Mouse (Mus musculus): Measurements from ENCODE around the gene Kalrn. TPM values are rescaled to one million over a fixed set of nuclear protein-coding genes. Genes with fewer than 3 reads are reported as not detected.
A peak's percentile ranks its signal among the peaks of the same experiment; 100 is the strongest.

Gene Kalrn
- total RNA-seq, 2 experiments from 2014 or later, result 16.3 to 17.8 TPM

GRCm38 (mm10) chr16:34184721-34185120 lies 388.6 kb downstream of the Kalrn start:
- DNase-seq, result peak; percentile 42

- DNase-seq, result no peak
Observed at GRCm38 (mm10) chr16:34183186-34183585, 390.1 kb downstream of the Kalrn start.

- no peak for DNase-seq
Observed at GRCm38 (mm10) chr16:34175625-34176024, 397.7 kb downstream of the Kalrn start.

- no peak for DNase-seq
Observed at GRCm38 (mm10) chr16:34172572-34173181, 400.7 kb downstream of the Kalrn start.

- DNase-seq, result no peak
Observed at GRCm38 (mm10) chr16:34167042-34167441, 406.3 kb downstream of the Kalrn start.

- peak; percentile 79 for DNase-seq
Observed at GRCm38 (mm10) chr16:34163086-34163485, 410.2 kb downstream of the Kalrn start.

GRCm38 (mm10) chr16:34159576-34159975 lies 413.8 kb downstream of the Kalrn start:
- DNase-seq, result peak; percentile 44

GRCm38 (mm10) chr16:34157386-34158135 lies 415.8 kb downstream of the Kalrn start:
- peak; percentile 56 for DNase-seq

GRCm38 (mm10) chr16:34155696-34156095 lies 417.6 kb downstream of the Kalrn start:
- DNase-seq, result no peak

GRCm38 (mm10) chr16:34154903-34155302 lies 418.4 kb downstream of the Kalrn start:
- DNase-seq, result no peak

GRCm38 (mm10) chr16:34151528-34152071 lies 421.7 kb downstream of the Kalrn start:
- no peak for DNase-seq

GRCm38 (mm10) chr16:34141670-34142069 lies 431.7 kb downstream of the Kalrn start:
- no peak for DNase-seq

GRCm38 (mm10) chr16:34135074-34135473 lies 438.3 kb downstream of the Kalrn start:
- DNase-seq, result no peak

- no peak for DNase-seq
Observed at GRCm38 (mm10) chr16:34134628-34135027, 438.7 kb downstream of the Kalrn start.

- DNase-seq, result peak; percentile 83
Observed at GRCm38 (mm10) chr16:34125595-34125994, 447.7 kb downstream of the Kalrn start.

GRCm38 (mm10) chr16:34122486-34122885 lies 450.8 kb downstream of the Kalrn start:
- DNase-seq, result no peak

- DNase-seq, result no peak
Observed at GRCm38 (mm10) chr16:34121288-34121687, 452.0 kb downstream of the Kalrn start.

GRCm38 (mm10) chr16:34120801-34121201 lies 452.5 kb downstream of the Kalrn start:
- no peak for DNase-seq

GRCm38 (mm10) chr16:34119844-34120243 lies 453.5 kb downstream of the Kalrn start:
- no peak for DNase-seq

- peak; percentile 33 for DNase-seq
Observed at GRCm38 (mm10) chr16:34119370-34119769, 454.0 kb downstream of the Kalrn start.

GRCm38 (mm10) chr16:34114665-34115064 lies 458.7 kb downstream of the Kalrn start:
- DNase-seq, result peak; percentile 78

GRCm38 (mm10) chr16:34113150-34113549 lies 460.2 kb downstream of the Kalrn start:
- DNase-seq, result no peak

- no peak for DNase-seq
Observed at GRCm38 (mm10) chr16:34112490-34112889, 460.8 kb downstream of the Kalrn start.

All from adrenal gland, postnatal 10 days (tissue).